Mouse (Mus musculus) testis, adult 2 months (tissue): Measurements from ENCODE around the gene Ralgapa2. TPM values are rescaled to one million over a fixed set of nuclear protein-coding genes. Genes with fewer than 3 reads are reported as not detected.

Experiments used
- H3K27ac ChIP-seq: fragments of 200-500 bp; 2 replicates; pipeline ENCODE4 v1.5.1; 2012; ENCODE audit warnings: low read depth, low read length; ENCODE audit not compliant: control insufficient read depth, insufficient read depth
- H3K27me3 ChIP-seq: fragments of 200-500 bp; 2 replicates; pipeline ENCODE4 v1.6.1; 2012; ENCODE audit warnings: mild to moderate bottlenecking, low read length, moderate library complexity; ENCODE audit not compliant: control insufficient read depth, insufficient read depth
- H3K36me3 ChIP-seq: fragments of 200-500 bp; 2 replicates; pipeline ENCODE4 v1.6.1; 2012; ENCODE audit warnings: mild to moderate bottlenecking, low read length; ENCODE audit not compliant: control insufficient read depth, insufficient read depth
- H3K4me1 ChIP-seq: fragments of 200-500 bp; 2 replicates; pipeline ENCODE4 v1.6.1; 2012; ENCODE audit warnings: low read length; ENCODE audit not compliant: control insufficient read depth, insufficient read depth
- H3K4me3 ChIP-seq: fragments of 200-500 bp; 2 replicates; pipeline ENCODE4 v1.5.1; 2012; ENCODE audit warnings: low read depth, mild to moderate bottlenecking, low read length, moderate library complexity, mixed read lengths; ENCODE audit not compliant: control insufficient read depth
- CTCF ChIP-seq: fragments of 200-500 bp; IDR thresholded peaks from 2 replicates; pipeline ENCODE4 v1.5.1; 2012; ENCODE audit warnings: low read depth, mild to moderate bottlenecking, inconsistent platforms, low read length, moderate library complexity; ENCODE audit not compliant: control insufficient read depth, insufficient read depth, insufficient replicate concordance
- POLR2A ChIP-seq: fragments of 200-500 bp; IDR thresholded peaks from 2 replicates; pipeline ENCODE4 v1.6.1; 2012; ENCODE audit warnings: low read depth, mild to moderate bottlenecking, inconsistent platforms, low read length, moderate library complexity; ENCODE audit not compliant: control insufficient read depth
- polyA plus RNA-seq: library from polyadenylated mRNA; depleted of rRNA; stranded (reverse); fragments of >200 nt; gene quantifications from 2 replicates; pipeline ENCODE4 v1.2.3, GENCODE M21; 2012

Ralgapa2 gene
- polyA plus RNA-seq, 1 experiment, result 8.8 TPM

- no peak overlapping the region for H3K27ac ChIP-seq
- H3K36me3 ChIP-seq, result peaks cover 1% of the 10 kb centered on the region; the same call in 1 of the 2 replicates
- H3K4me1 ChIP-seq, result no peaks in the 10 kb centered on the region
- H3K27me3 ChIP-seq, result no peaks in the 10 kb centered on the region
- H3K4me3 ChIP-seq, result no peak overlapping the region
- TF ChIP-seq POLR2A (no peak), CTCF (no peak)
These were observed 127.6 kb downstream of the Ralgapa2 start for GRCm38 (mm10) chr2:146384582-146384981.

- no peaks in the 10 kb centered on the region for H3K4me1 ChIP-seq
- H3K36me3 ChIP-seq, result no peaks in the 10 kb centered on the region
- H3K27me3 ChIP-seq, result no peaks in the 10 kb centered on the region
- H3K27ac ChIP-seq, result no peak overlapping the region
- TF ChIP-seq CTCF, result no peak
- TF ChIP-seq POLR2A, result no peak
- no peak overlapping the region for H3K4me3 ChIP-seq
These were observed 135.9 kb downstream of the Ralgapa2 start for GRCm38 (mm10) chr2:146376293-146376692.

- H3K27me3 ChIP-seq, result no peaks in the 10 kb centered on the region
- H3K27ac ChIP-seq, result no peak overlapping the region
- H3K36me3 ChIP-seq, result no peaks in the 10 kb centered on the region
- H3K4me3 ChIP-seq, result no peak overlapping the region
- no peaks in the 10 kb centered on the region for H3K4me1 ChIP-seq
- no peak for TF ChIP-seq POLR2A
- TF ChIP-seq CTCF, result no peak
These were observed 146.0 kb downstream of the Ralgapa2 start for GRCm38 (mm10) chr2:146366098-146366497.

GRCm38 (mm10) chr2:146365368-146365983 is 146.7 kb downstream of the Ralgapa2 start:
- TF ChIP-seq POLR2A, result no peak
- TF ChIP-seq CTCF, result no peak
- H3K27me3 ChIP-seq, result no peaks in the 10 kb centered on the region
- no peaks in the 10 kb centered on the region for H3K4me1 ChIP-seq
- no peak overlapping the region for H3K27ac ChIP-seq
- no peaks in the 10 kb centered on the region for H3K36me3 ChIP-seq
- no peak overlapping the region for H3K4me3 ChIP-seq

- Histone ChIP-seq H3K4me3 (no peak overlapping the region), H3K27me3 (no peaks in the 10 kb centered on the region), H3K4me1 (no peaks in the 10 kb centered on the region), H3K36me3 (no peaks in the 10 kb centered on the region), H3K27ac (no peak overlapping the region)
- no peak for TF ChIP-seq POLR2A
- TF ChIP-seq CTCF, result no peak
These were observed 148.7 kb downstream of the Ralgapa2 start for GRCm38 (mm10) chr2:146363483-146363882.

- Histone ChIP-seq H3K4me3 (no peak overlapping the region), H3K4me1 (no peaks in the 10 kb centered on the region), H3K36me3 (no peaks in the 10 kb centered on the region), H3K27me3 (no peaks in the 10 kb centered on the region), H3K27ac (no peak overlapping the region)
- no peak for TF ChIP-seq CTCF
- no peak for TF ChIP-seq POLR2A
These were observed 149.2 kb downstream of the Ralgapa2 start for GRCm38 (mm10) chr2:146362932-146363331.

- H3K27ac ChIP-seq, result no peak overlapping the region
- H3K4me1 ChIP-seq, result no peaks in the 10 kb centered on the region
- no peaks in the 10 kb centered on the region for H3K36me3 ChIP-seq
- TF ChIP-seq CTCF (no peak), POLR2A (no peak)
- no peaks in the 10 kb centered on the region for H3K27me3 ChIP-seq
- no peak overlapping the region for H3K4me3 ChIP-seq
These were observed 150.2 kb downstream of the Ralgapa2 start for GRCm38 (mm10) chr2:146361969-146362368.

GRCm38 (mm10) chr2:146361076-146361475 is 151.1 kb downstream of the Ralgapa2 start:
- Histone ChIP-seq H3K4me3 (no peak overlapping the region), H3K27me3 (no peaks in the 10 kb centered on the region)
- no peak for TF ChIP-seq CTCF
- no peak for TF ChIP-seq POLR2A

More at GRCm38 (mm10) chr2:146361076-146361475, 151.1 kb downstream of the Ralgapa2 start:
- no peaks in the 10 kb centered on the region for H3K4me1 ChIP-seq
- H3K27ac ChIP-seq, result no peak overlapping the region
- no peaks in the 10 kb centered on the region for H3K36me3 ChIP-seq
